Comparison of ENCODE assay signal across 25 mouse cellular contexts in genomic region chr6:83555972-83556371, GRCm38 (mm10). TPM values are rescaled to one million over a fixed set of nuclear protein-coding genes. Genes with fewer than 3 reads are reported as not detected.
DNase-seq lines count a peak whose midpoint lies in the region; ATAC-seq and TF ChIP-seq lines count a peak whose summit lies in the region.
"Had no signal": no experiment of that assay in that cellular context is flagged by ENCODE, and none has a peak within 500 bp of the region (broad histone marks: within the 10 kb centered on the region; RNA-seq: fewer than 3 reads in every experiment).

No protein-coding gene starts in this region.

- no peak for TF ChIP-seq EP300 in heart, postnatal 0 days (IDR thresholded peaks at IDR 0.05; ENCODE audit: low read depth)

- H3K27me3 ChIP-seq in heart, embryonic 11.5 days (ENCODE audit: control insufficient read depth, insufficient read depth, low read length) = no peaks in the 10 kb centered on the region
- no peaks in the 10 kb centered on the region for H3K27me3 ChIP-seq in heart, embryonic 13.5 days (replicated peaks)
- no peaks in the 10 kb centered on the region for H3K27me3 ChIP-seq in heart, embryonic 15.5 days
- H3K27me3 ChIP-seq in heart, postnatal 0 days (ENCODE audit: control insufficient read depth, insufficient read depth, low read length) = no peaks in the 10 kb centered on the region
- H3K27me3 ChIP-seq: embryonic facial prominence, embryonic 13.5 days; embryonic facial prominence, embryonic 15.5 days; forebrain, embryonic 12.5 days had no signal

- no peak for ATAC-seq in heart, embryonic 11.5 days (replicated peaks; ENCODE audit: insufficient number of reproducible peaks, low FRiP score, low TSS enrichment)
- no peak for ATAC-seq in heart, embryonic 13.5 days (ENCODE audit: extremely low read depth, insufficient number of reproducible peaks, low FRiP score, low TSS enrichment)
- ATAC-seq in heart, embryonic 15.5 days (replicated peaks; ENCODE audit: insufficient number of reproducible peaks, insufficient read depth, low FRiP score, low read depth) = no peak; the same call in 1 of the 2 replicates
- ATAC-seq in heart, postnatal 0 days (ENCODE audit: insufficient read depth, low read depth) = peak; percentile 62
- ATAC-seq: forebrain, embryonic 14.5 days had no signal

- no peak overlapping the region for H3K9ac ChIP-seq in heart, embryonic 11.5 days (ENCODE audit: low read depth, low read length)
- no peak overlapping the region for H3K9ac ChIP-seq in heart, embryonic 13.5 days
- H3K9ac ChIP-seq in heart, embryonic 15.5 days = no peak overlapping the region
- H3K9ac ChIP-seq in heart, postnatal 0 days (replicated peaks; ENCODE audit: low read depth, low read length) = no peak overlapping the region
- H3K9ac ChIP-seq: embryonic facial prominence, embryonic 13.5 days; embryonic facial prominence, embryonic 15.5 days; forebrain, embryonic 12.5 days had no signal

- peaks cover 14% of the 10 kb centered on the region for H3K4me1 ChIP-seq in heart, embryonic 11.5 days (ENCODE audit: control insufficient read depth, insufficient read depth, low read length)
- H3K4me1 ChIP-seq in heart, embryonic 13.5 days = peaks cover 37% of the 10 kb centered on the region
- H3K4me1 ChIP-seq in heart, embryonic 15.5 days (replicated peaks) = peaks cover 26% of the 10 kb centered on the region
- H3K4me1 ChIP-seq in heart, postnatal 0 days (ENCODE audit: control insufficient read depth, insufficient read depth) = peaks cover 21% of the 10 kb centered on the region
- H3K4me1 ChIP-seq: embryonic facial prominence, embryonic 13.5 days; embryonic facial prominence, embryonic 15.5 days; forebrain, embryonic 10.5 days; forebrain, embryonic 12.5 days had no signal

- H3K36me3 ChIP-seq in heart, embryonic 11.5 days (ENCODE audit: control insufficient read depth, insufficient read depth, low read length) = no peaks in the 10 kb centered on the region; the same call in 1 of the 2 replicates
- H3K36me3 ChIP-seq in heart, embryonic 13.5 days = peaks cover 69% of the 10 kb centered on the region
- peaks cover 19% of the 10 kb centered on the region for H3K36me3 ChIP-seq in heart, embryonic 15.5 days
- H3K36me3 ChIP-seq in heart, postnatal 0 days (replicated peaks; ENCODE audit: control insufficient read depth, insufficient read depth, low read length) = peaks cover 36% of the 10 kb centered on the region

- H3K27ac ChIP-seq in heart, embryonic 11.5 days (ENCODE audit: low read depth, low read length) = peak overlapping the region; percentile 57
- H3K27ac ChIP-seq in heart, embryonic 13.5 days (replicated peaks) = peak overlapping the region; percentile 88
- peak overlapping the region; percentile 63 for H3K27ac ChIP-seq in heart, embryonic 15.5 days
- H3K27ac ChIP-seq in heart, postnatal 0 days (ENCODE audit: low read depth) = peak overlapping the region; percentile 39; the same call in 1 of the 2 replicates
- H3K27ac ChIP-seq: embryonic facial prominence, embryonic 13.5 days; embryonic facial prominence, embryonic 15.5 days; forebrain, embryonic 10.5 days; forebrain, embryonic 12.5 days had no signal

- no peak overlapping the region for H3K4me3 ChIP-seq in heart, embryonic 11.5 days (ENCODE audit: low read depth, low read length)
- H3K4me3 ChIP-seq in heart, embryonic 13.5 days = no peak overlapping the region
- H3K4me3 ChIP-seq in heart, embryonic 15.5 days = no peak overlapping the region
- H3K4me3 ChIP-seq in heart, postnatal 0 days (ENCODE audit: low read depth, low read length) = no peak overlapping the region
- H3K4me3 ChIP-seq: embryonic facial prominence, embryonic 13.5 days; embryonic facial prominence, embryonic 15.5 days; erythroblast, embryonic 14.5 days; forebrain, embryonic 10.5 days; forebrain, embryonic 12.5 days had no signal

- H3K9me3 ChIP-seq in heart, embryonic 11.5 days (replicated peaks; ENCODE audit: control insufficient read depth, low read length) = no peaks in the 10 kb centered on the region
- H3K9me3 ChIP-seq in heart, embryonic 13.5 days = no peaks in the 10 kb centered on the region
- no peaks in the 10 kb centered on the region for H3K9me3 ChIP-seq in heart, embryonic 15.5 days (replicated peaks)
- no peaks in the 10 kb centered on the region for H3K9me3 ChIP-seq in heart, postnatal 0 days (replicated peaks; ENCODE audit: control insufficient read depth, low read length)
- H3K9me3 ChIP-seq: embryonic facial prominence, embryonic 13.5 days; embryonic facial prominence, embryonic 15.5 days; forebrain, embryonic 10.5 days; forebrain, embryonic 12.5 days had no signal

- 44% methylated on average over 6 of the region's 6 CpGs for WGBS in heart, embryonic 11.5 days (ENCODE audit: insufficient replicate concordance)
- WGBS in heart, embryonic 13.5 days = 29% methylated on average over 6 of the region's 6 CpGs
- 36% methylated on average over 6 of the region's 6 CpGs for WGBS in heart, embryonic 15.5 days
- 25% methylated on average over 6 of the region's 6 CpGs for WGBS in heart, postnatal 0 days

- intact Hi-C loops in heart, postnatal 14 days (cut with DNase I) = no loop called here
- intact Hi-C loops in heart, postnatal 10 days (cut with DNase I) = no loop called here
- intact Hi-C loops in heart, postnatal 25 days (cut with DNase I) = no loop called here

- no peak for TF ChIP-seq CTCF in heart, postnatal 0 days (IDR thresholded peaks at IDR 0.05; ENCODE audit: low read depth)

- no peak for DNase-seq in heart, postnatal 14 days
- DNase-seq in heart, postnatal 10 days = no peak
- DNase-seq in heart, adult 8-10 months (ENCODE audit: low spot score) = no peak
- DNase-seq in heart, postnatal 0 days (ENCODE audit: low spot score) = peak; percentile 43
- no peak for DNase-seq in heart, postnatal 25 days (ENCODE audit: low spot score)
- DNase-seq: adrenal gland, adult 2 months; adrenal gland, postnatal 10 days; adrenal gland, postnatal 25 days; cerebellum, adult 11 months; cerebellum, adult 18-20 months; cerebellum, adult 8-10 months; cerebellum, adult 9-11 months; cerebellum, postnatal 14 days; cerebellum, postnatal 36 days; embryo, embryonic 11 days had no signal

- no peak overlapping the region for H3K4me2 ChIP-seq in heart, embryonic 11.5 days
- 0 out of 2 replicates have a peak overlapping the region, but pooled peaks have one; percentile 2 for H3K4me2 ChIP-seq in heart, embryonic 13.5 days
- H3K4me2 ChIP-seq in heart, embryonic 15.5 days = no peak overlapping the region
- H3K4me2 ChIP-seq in heart, postnatal 0 days (ENCODE audit: low read depth, low read length) = no peak overlapping the region
- H3K4me2 ChIP-seq: embryonic facial prominence, embryonic 13.5 days; embryonic facial prominence, embryonic 15.5 days; forebrain, embryonic 12.5 days had no signal

RNA-seq across cellular contexts. Expression of gene Stambp, which starts 16.6 kb away (rescaled TPM):
- polyA plus RNA-seq in heart, embryonic 11.5 days (2014; fragmentation: Nextera tagmentation; extraction: Ambion mirVana) = 24.9 and 30.0 TPM in 2 replicates
- 10 to 100 TPM; 13.4 to 13.7 TPM for total RNA-seq in heart, postnatal 14 days (2021)
- 21.4 and 24.2 TPM in 2 replicates for polyA plus RNA-seq in heart, embryonic 13.5 days (2015; fragmentation: Nextera tagmentation; extraction: Ambion mirVana)
- total RNA-seq in heart, postnatal 10 days (2021) = 10 to 100 TPM; 15.0 to 17.1 TPM
- 22.0 and 23.6 TPM in 2 replicates for polyA plus RNA-seq in heart, embryonic 15.5 days (2015; fragmentation: Nextera tagmentation; extraction: Ambion mirVana)
- total RNA-seq in heart, adult 8-10 months (2022) = 10 to 100 TPM; 11.4 to 14.9 (median 12.9) TPM
- total RNA-seq in heart, postnatal 0 days (2014; rRNA removed; ENCODE audit: low replicate concordance) = 1.2 and 1.5 TPM in 2 replicates
- 22.9 and 24.6 TPM in 2 replicates for polyA plus RNA-seq in heart, postnatal 0 days (2015; fragmentation: Nextera tagmentation; extraction: Ambion mirVana)
- 10 to 100 TPM in 1 of 2 experiments, 1 to 10 TPM in 1; 10.0 to 12.6 TPM for total RNA-seq in heart, postnatal 25 days (2021)

RNA-seq across cellular contexts. Expression of gene Actg2, which starts 19.9 kb away (rescaled TPM):
- polyA plus RNA-seq in heart, embryonic 11.5 days (2014; fragmentation: Nextera tagmentation; extraction: Ambion mirVana) = 10.7 and 10.9 TPM in 2 replicates
- total RNA-seq in heart, postnatal 14 days (2021) = 1 to 10 TPM; 3.2 to 5.1 TPM
- polyA plus RNA-seq in heart, embryonic 13.5 days (2015; fragmentation: Nextera tagmentation; extraction: Ambion mirVana) = 15.2 and 20.7 TPM in 2 replicates
- 1 to 10 TPM; 5.0 to 8.2 TPM for total RNA-seq in heart, postnatal 10 days (2021)
- 17.5 and 41.6 TPM in 2 replicates for polyA plus RNA-seq in heart, embryonic 15.5 days (2015; fragmentation: Nextera tagmentation; extraction: Ambion mirVana)
- total RNA-seq in heart, adult 8-10 months (2022) = 1 to 10 TPM in 2 of 4 experiments, under 1 TPM in 2; 0.33 to 1.6 (median 0.89) TPM
- 15.0 and 831 TPM in 2 replicates for total RNA-seq in heart, postnatal 0 days (2014; rRNA removed; ENCODE audit: low replicate concordance)
- 7.0 and 9.9 TPM in 2 replicates for polyA plus RNA-seq in heart, postnatal 0 days (2015; fragmentation: Nextera tagmentation; extraction: Ambion mirVana)
- total RNA-seq in heart, postnatal 25 days (2021) = 1 to 10 TPM; 1.6 to 2.2 TPM
- total RNA-seq: adrenal gland, postnatal 25 days; common myeloid progenitor, adult 5-6 weeks had no signal
- polyA plus RNA-seq: erythroblast, embryonic 14.5 days had no signal

RNA-seq across cellular contexts. Expression of gene Dguok, which starts 49.2 kb away (rescaled TPM):
- polyA plus RNA-seq in heart, embryonic 11.5 days (2014; fragmentation: Nextera tagmentation; extraction: Ambion mirVana) = 47.9 and 54.3 TPM in 2 replicates
- 10 to 100 TPM; 28.3 to 31.8 TPM for total RNA-seq in heart, postnatal 14 days (2021)
- polyA plus RNA-seq in heart, embryonic 13.5 days (2015; fragmentation: Nextera tagmentation; extraction: Ambion mirVana) = 54.0 and 55.2 TPM in 2 replicates
- total RNA-seq in heart, postnatal 10 days (2021) = 10 to 100 TPM; 24.0 to 31.1 TPM
- polyA plus RNA-seq in heart, embryonic 15.5 days (2015; fragmentation: Nextera tagmentation; extraction: Ambion mirVana) = 48.2 and 61.0 TPM in 2 replicates
- total RNA-seq in heart, adult 8-10 months (2022) = 10 to 100 TPM; 32.7 to 37.1 (median 34.4) TPM
- total RNA-seq in heart, postnatal 0 days (2014; rRNA removed; ENCODE audit: low replicate concordance) = 21.4 and 25.2 TPM in 2 replicates
- polyA plus RNA-seq in heart, postnatal 0 days (2015; fragmentation: Nextera tagmentation; extraction: Ambion mirVana) = 51.7 and 58.4 TPM in 2 replicates
- 10 to 100 TPM; 32.8 to 35.2 TPM for total RNA-seq in heart, postnatal 25 days (2021)
